Mouse (Mus musculus): ENCODE measurements around the gene Ugt1a6b.

DNA sequence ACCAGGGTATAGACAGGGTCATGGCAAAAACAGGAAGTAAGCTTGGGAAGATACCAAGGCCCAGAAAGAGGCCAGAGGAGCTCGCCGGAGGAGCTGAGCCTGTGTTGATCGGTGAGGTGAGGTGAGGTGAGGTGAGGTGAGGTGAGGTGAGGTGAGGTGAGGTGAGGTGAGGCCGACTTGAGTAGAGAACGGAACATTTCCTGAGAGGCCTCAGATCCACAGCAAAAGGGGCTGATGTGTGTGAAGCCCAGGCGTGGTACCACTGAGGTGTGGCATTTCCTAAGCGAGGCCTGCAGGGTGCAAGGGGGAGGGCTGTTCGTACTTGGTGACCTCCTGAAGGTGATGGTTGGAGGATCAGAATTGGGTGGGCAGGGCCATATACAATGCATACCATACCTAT, 150.1 kb downstream of the Ugt1a6b start:
- TF ChIP-seq CTCF (IDR thresholded peaks at IDR 0.05; ENCODE audit: extremely low read depth, insufficient read depth, insufficient read length, insufficient replicate concordance) (no peak), POLR2A (IDR thresholded peaks at IDR 0.05; ENCODE audit: low read depth, low read length) (no peak)

All from spleen, adult 2 months (tissue).